46 mouse cellular contexts compared by ENCODE assay signal in the genomic region with DNA sequence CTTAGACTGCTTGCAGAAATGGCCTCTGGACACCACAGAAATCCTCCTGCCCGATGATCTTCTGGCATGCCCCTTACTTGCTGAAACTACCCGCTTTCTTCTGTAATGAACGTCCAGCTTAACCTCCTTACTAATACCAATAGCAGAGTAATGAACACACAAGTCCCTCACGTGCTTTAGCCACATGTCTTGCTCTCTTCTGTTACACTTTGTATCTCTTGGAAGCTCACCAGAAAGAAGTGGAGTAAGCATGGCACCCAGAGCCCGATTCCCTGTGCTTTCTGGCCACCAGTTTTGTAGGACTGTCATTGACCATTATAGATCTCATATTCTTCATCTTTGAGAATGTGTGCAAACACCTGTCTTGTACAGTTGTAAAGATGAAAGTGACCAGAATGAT. TPM values are rescaled to one million over a fixed set of nuclear protein-coding genes. Genes with fewer than 3 reads are reported as not detected.
"Had no signal": no experiment of that assay in that cellular context is flagged by ENCODE, and none has a peak within 500 bp of the region (broad histone marks: within the 10 kb centered on the region; RNA-seq: fewer than 3 reads in every experiment).

No protein-coding gene starts in this region.

- H3K9me3 ChIP-seq: limb, embryonic 10.5 days; limb, embryonic 12.5 days; limb, embryonic 13.5 days; limb, embryonic 15.5 days; liver, embryonic 12.5 days; liver, embryonic 13.5 days; liver, embryonic 15.5 days; lung, embryonic 15.5 days; megakaryocyte, embryonic 14.5 days; midbrain, embryonic 10.5 days; midbrain, embryonic 12.5 days; midbrain, embryonic 13.5 days; midbrain, embryonic 15.5 days had no signal

- H3K27ac ChIP-seq: limb, embryonic 10.5 days; limb, embryonic 12.5 days; limb, embryonic 13.5 days; limb, embryonic 15.5 days; liver, embryonic 12.5 days; liver, embryonic 13.5 days; liver, embryonic 14.5 days; liver, embryonic 15.5 days; lung, embryonic 15.5 days; macrophage; midbrain, embryonic 10.5 days; midbrain, embryonic 12.5 days; midbrain, embryonic 13.5 days; midbrain, embryonic 15.5 days had no signal

- H3K27me3 ChIP-seq: limb, embryonic 12.5 days; limb, embryonic 13.5 days; limb, embryonic 15.5 days; liver, embryonic 12.5 days; liver, embryonic 13.5 days; liver, embryonic 15.5 days; lung, embryonic 15.5 days; midbrain, embryonic 12.5 days; midbrain, embryonic 13.5 days; midbrain, embryonic 15.5 days had no signal

- H3K4me1 ChIP-seq: limb, embryonic 10.5 days; limb, embryonic 12.5 days; limb, embryonic 13.5 days; limb, embryonic 15.5 days; liver, embryonic 12.5 days; liver, embryonic 13.5 days; liver, embryonic 15.5 days; lung, embryonic 15.5 days; megakaryocyte, embryonic 14.5 days; midbrain, embryonic 10.5 days; midbrain, embryonic 12.5 days; midbrain, embryonic 13.5 days; midbrain, embryonic 15.5 days had no signal

- H3K9ac ChIP-seq: limb, embryonic 12.5 days; limb, embryonic 13.5 days; limb, embryonic 15.5 days; liver, embryonic 12.5 days; liver, embryonic 13.5 days; liver, embryonic 14.5 days; liver, embryonic 15.5 days; liver, postnatal 0 days; lung, embryonic 14.5 days; lung, embryonic 15.5 days; midbrain, embryonic 12.5 days; midbrain, embryonic 13.5 days; midbrain, embryonic 15.5 days had no signal

- H3K4me3 ChIP-seq: limb, embryonic 10.5 days; limb, embryonic 12.5 days; limb, embryonic 13.5 days; limb, embryonic 15.5 days; liver, embryonic 12.5 days; liver, embryonic 13.5 days; liver, embryonic 15.5 days; lung, embryonic 15.5 days; megakaryocyte, embryonic 14.5 days; midbrain, embryonic 10.5 days; midbrain, embryonic 12.5 days; midbrain, embryonic 13.5 days; midbrain, embryonic 15.5 days; myocyte had no signal

- DNase-seq: left cerebral cortex, postnatal 4 days; liver; liver, embryonic 13.5 days; liver, postnatal 0 days; lung, adult 18-20 months; lung, adult 2 months; lung, embryonic 14.5 days; lung, postnatal 10 days; lung, postnatal 14 days; lung, postnatal 36 days; lung, postnatal 4 days; midbrain, embryonic 14.5 days had no signal

- H3K36me3 ChIP-seq: limb, embryonic 10.5 days; limb, embryonic 12.5 days; limb, embryonic 13.5 days; limb, embryonic 15.5 days; liver, embryonic 12.5 days; liver, embryonic 13.5 days; liver, embryonic 15.5 days; lung, embryonic 15.5 days; midbrain, embryonic 10.5 days; midbrain, embryonic 12.5 days; midbrain, embryonic 13.5 days; midbrain, embryonic 15.5 days had no signal

RNA-seq across cellular contexts. Expression of gene St6galnac1, which starts 5.4 kb away (rescaled TPM):
- total RNA-seq: left cerebral cortex, postnatal 10 days; left cerebral cortex, postnatal 14 days; left cerebral cortex, postnatal 25 days; left cerebral cortex, postnatal 36 days; left cerebral cortex, postnatal 4 days; liver, adult 2 months; megakaryocyte progenitor cell, adult 5-6 weeks; megakaryocyte, adult 5-6 weeks; megakaryocyte-erythroid progenitor cell, adult 5-6 weeks; midbrain, postnatal 0 days; monocyte, adult 5-6 weeks had no signal
- polyA plus RNA-seq: limb, embryonic 10.5 days; limb, embryonic 11.5 days; limb, embryonic 12.5 days; limb, embryonic 13.5 days; limb, embryonic 14.5 days; limb, embryonic 15.5 days; liver, adult 2 months; liver, embryonic 11.5 days; liver, embryonic 12.5 days; liver, embryonic 13.5 days; liver, embryonic 14.5 days; liver, embryonic 15.5 days; liver, embryonic 16.5 days; liver, postnatal 0 days; lung, embryonic 14.5 days; lung, embryonic 15.5 days; lung, embryonic 16.5 days; lung, postnatal 0 days; macrophage; midbrain, embryonic 10.5 days; midbrain, embryonic 11.5 days; midbrain, embryonic 12.5 days; midbrain, embryonic 13.5 days; midbrain, embryonic 14.5 days; midbrain, embryonic 15.5 days; midbrain, embryonic 16.5 days; midbrain, postnatal 0 days; myocyte; neural tube, embryonic 11.5 days had no signal

RNA-seq across cellular contexts. Expression of gene Mxra7, which starts 58.0 kb away (rescaled TPM):
- total RNA-seq: megakaryocyte, adult 5-6 weeks; megakaryocyte-erythroid progenitor cell, adult 5-6 weeks; monocyte, adult 5-6 weeks had no signal
- polyA plus RNA-seq: macrophage had no signal
